Mouse (Mus musculus): ENCODE measurements around the gene Fam24b. TPM values are rescaled to one million over a fixed set of nuclear protein-coding genes. Genes with fewer than 3 reads are reported as not detected.

Gene Fam24b
- total RNA-seq (2021): not detected

DNA sequence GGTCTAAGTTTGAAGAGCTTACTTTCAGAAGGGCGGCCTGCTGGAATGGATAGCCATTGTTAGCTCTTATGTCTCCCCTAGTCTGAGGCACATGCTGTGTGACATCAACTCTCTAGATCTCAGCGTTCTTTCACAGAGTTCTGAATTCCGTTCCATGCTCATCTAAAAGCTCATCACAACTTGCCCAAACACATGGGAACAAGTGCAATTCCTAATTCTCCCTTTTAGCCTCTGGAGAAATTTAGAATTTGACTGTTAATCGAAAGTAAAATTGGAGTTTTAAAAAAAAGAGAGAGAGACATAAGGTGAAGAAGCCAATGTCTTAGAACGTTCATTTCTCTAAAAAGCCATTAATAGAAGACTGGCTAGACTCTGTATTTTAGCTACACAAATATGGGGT lies at the start of gene Fam24b:
TSS of gene Fam24b (minus strand) at position 101 of the 400 bp plus-strand sequence.
- DNase-seq (ENCODE audit: extremely low spot score in 1 of 2, low spot score in 1 of 2): no peak

DNA sequence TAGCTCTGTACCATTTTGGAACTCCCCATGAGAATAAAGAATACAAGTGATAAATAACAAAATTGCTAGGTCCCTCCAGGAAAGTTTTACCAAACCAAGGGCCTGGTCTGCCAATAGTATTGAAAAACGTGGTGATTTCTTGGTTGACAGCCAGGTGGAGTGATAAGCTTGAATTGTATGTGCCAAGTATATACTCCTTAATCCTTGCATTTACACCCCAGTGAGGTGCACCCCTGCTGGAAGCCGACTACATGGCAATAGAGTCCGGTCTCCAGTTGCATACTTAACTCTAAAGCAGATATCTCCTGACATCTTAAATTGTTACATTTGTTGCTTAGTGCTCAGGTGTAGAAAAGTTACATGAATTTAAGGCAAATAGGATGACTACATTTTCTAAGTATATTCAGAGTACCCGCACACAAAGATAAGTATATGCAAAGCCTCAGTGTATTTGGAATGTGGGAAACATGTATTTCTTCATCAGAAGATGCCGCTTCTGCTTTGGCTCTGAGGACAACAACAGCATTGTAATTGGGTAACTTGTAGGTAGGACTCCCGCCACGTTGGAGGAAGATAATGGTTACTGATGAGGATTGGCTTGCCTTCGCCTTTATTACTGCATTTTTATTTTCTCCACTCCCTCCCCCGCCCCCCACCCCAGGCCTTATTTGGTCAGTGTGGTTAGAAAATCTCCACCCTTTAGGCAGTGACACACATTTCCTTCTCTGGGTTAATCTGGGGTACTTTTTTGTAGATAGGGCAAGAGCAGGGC lies 42.8 kb upstream of the Fam24b start:
- DNase-seq (ENCODE audit: extremely low spot score in 1 of 2, low spot score in 1 of 2): no peak

DNA sequence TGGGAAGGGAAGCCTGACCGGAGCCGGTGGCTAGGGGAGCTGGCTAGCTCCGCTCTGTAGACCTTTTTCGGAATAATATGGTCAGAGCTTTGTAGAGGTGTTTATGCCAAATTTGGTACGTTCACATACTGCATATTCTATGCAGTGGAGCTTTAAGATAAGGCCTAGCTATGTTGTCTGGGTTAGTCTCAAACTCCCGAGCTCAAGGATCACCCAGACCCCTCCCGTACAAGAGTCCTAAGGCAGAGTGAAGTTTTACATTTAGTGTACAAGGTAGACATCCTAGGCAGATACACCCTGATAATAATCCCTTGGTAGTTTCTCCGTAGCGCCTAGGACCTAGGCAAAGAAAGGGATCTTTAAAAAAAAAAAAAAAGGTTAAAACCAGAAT lies 42.1 kb upstream of the Fam24b start:
- no peak for DNase-seq (ENCODE audit: extremely low spot score in 1 of 2, low spot score in 1 of 2)

DNA sequence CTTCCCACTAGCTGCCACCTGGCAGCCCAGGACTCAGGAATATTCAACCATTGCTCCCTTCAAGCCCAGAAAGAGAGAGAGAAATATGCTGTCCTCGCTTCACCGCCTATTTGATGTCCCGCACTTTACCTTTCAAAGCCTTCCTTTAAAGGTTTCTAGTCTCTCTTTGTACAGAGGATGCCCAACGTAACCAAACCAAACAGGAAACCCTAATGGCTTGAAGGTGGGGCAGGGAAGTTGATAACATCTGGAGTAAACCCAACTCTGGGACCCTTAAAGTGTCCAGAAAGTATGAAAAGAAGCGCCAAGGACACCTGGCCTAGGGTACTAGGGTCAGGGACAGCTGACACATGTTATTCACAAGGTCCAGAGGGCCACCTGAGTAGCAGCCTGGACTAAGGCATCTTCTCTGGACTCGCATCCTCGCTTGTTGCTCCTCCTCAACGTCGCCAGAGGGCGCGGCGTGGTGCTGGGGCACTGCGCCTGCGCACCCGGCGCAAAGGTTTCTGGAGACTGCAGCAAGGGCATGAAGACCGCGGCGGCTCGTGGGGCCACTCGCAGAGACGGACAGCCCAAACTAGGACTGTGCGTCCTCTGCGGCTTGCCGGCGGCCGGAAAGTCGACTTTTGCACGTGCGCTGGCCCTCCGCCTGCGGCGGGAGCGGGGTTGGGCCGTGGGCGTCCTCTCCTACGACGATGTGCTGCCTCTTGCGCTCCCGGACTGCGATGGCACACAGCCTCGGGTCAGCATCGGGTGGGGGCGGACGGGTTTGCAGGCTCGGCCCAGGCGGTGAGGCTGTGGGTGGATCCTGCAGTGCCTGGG lies 41.5 kb upstream of the Fam24b start, which contains the start of gene Pstk:
TSS of gene Pstk (plus strand) at position 494 of the 822 bp plus-strand sequence.
- peak; percentile 81 to 86 for DNase-seq (ENCODE audit: extremely low spot score in 1 of 2, low spot score in 1 of 2)

DNA sequence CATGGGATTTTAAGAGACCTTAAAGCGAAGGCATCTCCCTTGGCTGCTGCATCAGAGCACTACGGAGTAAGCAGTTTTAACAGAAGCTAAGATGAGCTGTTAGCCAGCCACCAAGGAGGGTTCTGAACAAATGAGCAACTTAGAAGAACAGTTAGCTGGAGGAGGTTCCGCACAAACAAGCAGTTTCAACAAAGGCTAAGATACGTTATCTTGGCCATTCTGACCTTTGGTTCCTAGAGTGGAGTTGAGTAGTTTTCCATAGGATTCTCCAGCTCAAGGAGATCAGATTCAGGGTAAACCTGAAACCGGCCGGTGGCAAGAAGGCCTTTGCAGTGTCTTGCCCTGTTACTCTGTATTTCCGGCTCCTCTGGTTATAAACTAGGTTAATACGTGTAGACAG lies 34.8 kb upstream of the Fam24b start:
- DNase-seq (ENCODE audit: extremely low spot score in 1 of 2, low spot score in 1 of 2): no peak

DNA sequence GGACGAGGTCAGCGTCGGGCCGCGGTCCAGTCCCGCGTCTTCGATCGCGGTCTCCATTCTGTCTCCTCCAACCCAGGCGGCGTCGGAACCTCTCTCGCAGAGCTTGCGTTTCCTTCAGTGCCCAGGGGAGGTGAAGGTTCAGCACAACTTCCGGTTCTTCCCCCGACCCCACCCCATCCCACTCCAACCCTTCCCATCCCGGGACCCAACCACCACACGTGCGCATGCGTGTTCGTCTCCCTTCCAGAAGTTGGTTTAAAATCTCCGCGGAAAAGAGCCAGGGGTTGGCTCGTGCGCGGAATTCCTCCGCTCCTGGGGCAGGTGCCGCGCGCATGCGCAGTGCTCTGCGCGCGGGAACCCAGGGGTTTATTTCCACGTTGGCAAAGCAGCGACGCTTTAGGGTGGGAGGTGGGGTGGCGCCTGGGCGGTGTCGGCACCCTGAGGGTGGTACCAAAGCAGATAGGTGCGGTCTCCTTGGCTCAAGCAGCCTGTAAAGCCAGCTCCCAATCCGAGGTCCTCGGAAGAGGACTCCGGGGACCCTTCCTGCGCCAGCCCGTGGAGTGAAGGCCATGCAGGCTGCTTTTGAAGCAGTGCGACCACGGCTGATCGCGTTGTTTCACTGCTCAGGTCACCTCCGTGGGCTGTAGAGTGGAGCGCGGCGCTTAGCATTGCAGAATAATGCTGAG lies 33.4 kb upstream of the Fam24b start, which contains the start of gene 2310057M21Rik:
TSS of gene 2310057M21Rik (minus strand) at position 145 of the 686 bp plus-strand sequence.
- peak; percentile 81 to 85 for DNase-seq (ENCODE audit: extremely low spot score in 1 of 2, low spot score in 1 of 2)

DNA sequence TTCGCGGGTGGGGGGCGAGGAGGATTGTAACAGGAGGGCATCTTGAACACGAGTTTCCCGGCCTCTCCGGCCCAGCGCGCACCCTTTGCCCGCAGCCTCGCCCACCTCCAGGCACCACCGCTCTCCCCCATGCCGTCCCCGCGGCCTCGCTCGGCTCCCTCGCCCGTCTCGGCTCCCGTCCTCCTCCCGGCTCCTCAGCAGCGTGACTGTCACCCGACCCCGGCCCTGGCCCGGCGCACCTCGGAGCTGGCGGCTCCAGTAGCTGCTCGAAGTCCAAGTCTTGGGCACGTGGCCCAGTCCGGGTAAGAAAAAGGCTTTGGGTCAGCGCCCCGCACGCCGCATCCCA lies 32.9 kb upstream of the Fam24b start:
- no peak for DNase-seq (ENCODE audit: extremely low spot score in 1 of 2, low spot score in 1 of 2)

DNA sequence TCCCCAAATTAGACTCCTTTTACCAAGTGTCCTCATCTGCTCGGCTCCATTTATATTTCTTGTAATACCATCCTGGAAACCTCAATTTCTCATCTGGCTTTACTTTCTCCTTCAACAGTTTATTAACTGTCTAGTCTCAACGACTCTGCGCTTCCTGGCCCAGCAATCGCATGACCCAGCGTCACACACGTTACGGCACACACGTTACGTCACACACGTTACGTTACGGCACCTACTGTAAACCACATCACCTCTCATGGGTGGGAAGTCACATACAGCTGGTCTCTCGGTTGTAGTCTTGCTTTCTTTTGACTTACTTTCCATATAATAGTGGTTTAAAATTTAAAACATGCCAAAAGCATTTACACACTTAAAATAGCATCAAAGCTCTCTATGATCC lies 26.8 kb upstream of the Fam24b start:
- DNase-seq (ENCODE audit: extremely low spot score in 1 of 2, low spot score in 1 of 2): no peak

DNA sequence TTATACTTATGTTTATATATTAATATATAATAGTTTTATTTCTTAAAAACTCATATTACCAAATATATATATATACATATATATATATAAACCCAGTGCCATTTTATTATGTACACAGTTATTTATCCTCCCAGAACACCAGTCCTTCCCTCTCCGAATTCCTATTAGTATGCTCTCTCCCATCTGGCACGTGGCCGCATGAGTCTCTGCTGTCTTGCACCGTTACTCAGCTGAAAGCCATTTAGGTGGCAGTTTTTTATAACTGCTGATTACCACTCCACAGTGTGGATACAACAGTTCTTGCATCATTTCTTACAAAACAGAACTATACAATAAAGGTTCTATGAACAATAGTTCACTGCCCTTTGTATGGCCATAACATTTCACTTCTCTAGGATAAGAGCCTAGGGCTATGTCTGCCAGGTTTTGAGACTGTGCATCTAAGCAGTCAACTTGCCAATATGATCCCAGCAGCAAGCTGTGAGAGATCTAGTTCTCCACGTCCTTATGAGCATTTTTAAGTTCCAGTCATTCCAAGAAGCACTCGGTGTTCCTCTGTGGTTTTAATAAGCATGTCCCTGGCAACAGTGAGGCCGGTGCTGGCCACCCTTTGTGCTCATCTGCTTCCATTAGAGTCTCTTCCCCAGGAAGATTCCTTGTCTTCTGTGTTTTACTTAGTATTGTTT lies 16.7 kb upstream of the Fam24b start:
- DNase-seq (ENCODE audit: extremely low spot score in 1 of 2, low spot score in 1 of 2): no peak

DNA sequence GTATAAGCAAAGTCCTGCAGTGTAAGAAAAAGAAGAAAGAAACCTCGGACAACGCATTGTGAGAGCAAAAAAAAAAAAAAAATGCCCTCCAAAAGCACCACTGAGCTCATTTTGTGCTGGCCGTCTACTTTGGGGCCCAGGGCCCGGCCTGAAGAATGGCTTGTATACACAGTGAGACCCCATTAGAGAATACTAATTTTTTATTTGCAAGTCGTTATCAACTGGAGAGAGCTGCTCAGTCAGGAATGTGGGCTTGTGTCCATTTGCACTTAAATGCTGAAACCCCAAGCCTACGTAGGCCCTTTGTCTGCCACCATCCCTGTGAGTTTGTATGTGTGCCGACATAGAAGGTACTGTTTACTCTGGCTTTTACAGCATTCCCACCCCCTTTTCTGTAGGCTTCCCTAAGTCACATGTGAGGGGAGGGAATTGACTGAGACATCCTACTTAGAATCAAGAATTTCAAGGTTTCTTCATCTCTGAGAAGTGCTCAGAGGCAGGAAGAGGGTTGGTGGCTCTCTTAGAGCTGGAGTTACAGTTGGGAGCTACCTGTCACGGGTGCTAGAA lies 8.3 kb upstream of the Fam24b start:
- DNase-seq (ENCODE audit: extremely low spot score in 1 of 2, low spot score in 1 of 2): no peak

DNA sequence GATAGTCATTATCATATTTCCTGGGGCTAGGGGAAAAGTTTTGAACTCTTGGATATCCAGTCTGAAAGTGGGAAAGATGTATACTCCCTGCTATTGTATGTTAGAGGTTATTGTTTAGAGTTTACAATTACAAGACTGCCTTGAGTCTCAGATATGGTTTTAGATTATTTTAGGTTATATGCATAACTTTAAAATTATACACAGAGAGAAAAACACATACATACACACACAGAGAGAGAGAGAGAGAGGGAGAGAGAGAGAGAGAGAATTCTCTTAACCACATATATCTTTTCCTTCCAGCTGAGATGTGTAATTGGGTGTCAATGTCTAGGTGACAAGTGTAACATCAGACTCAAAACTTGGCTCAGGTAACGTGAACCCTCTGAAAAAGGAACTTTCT lies 4.2 kb upstream of the Fam24b start, which contains the start of gene Fam24a:
TSS of gene Fam24a (plus strand) at position 301 of the 400 bp plus-strand sequence.
- DNase-seq (ENCODE audit: extremely low spot score in 1 of 2, low spot score in 1 of 2): no peak

DNA sequence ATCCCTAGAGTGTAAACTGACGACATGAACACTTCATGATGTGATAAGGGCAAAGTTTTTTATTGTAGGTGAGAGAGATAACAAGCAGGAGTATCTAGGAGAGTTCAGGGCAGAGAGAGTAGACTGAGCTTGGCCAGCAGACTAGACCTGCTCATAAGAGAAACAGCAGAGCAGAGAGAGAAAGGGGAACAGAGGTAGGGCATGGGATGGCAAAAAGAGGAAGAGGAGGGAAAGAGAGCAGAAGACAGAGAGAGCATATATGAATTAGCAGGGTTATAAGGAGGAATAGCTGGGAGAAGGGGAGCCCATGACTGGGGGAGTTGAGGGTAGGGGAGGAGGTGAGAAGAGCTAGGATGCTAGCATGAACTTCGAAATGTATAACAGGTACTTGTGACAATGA lies 2.4 kb upstream of the Fam24b start:
- no peak for DNase-seq (ENCODE audit: extremely low spot score in 1 of 2, low spot score in 1 of 2)

DNA sequence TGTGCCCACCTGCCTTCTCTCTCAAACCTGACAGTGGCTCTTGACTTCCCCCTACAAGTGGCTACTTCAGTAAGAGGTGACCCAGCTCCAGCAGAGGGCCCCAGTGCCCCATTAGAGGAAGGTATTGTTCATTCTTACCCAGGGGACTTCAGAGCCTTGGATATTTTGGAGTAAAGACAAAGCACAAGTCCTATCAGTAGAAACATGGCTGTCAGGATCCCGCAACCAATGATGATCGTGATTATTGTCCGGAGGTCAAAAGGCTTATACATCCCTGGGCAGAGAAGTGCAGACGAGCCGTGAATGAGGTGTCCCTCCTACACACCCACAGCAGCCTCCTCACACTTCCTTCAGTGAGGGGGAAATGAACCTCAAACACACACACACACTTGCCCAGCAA lies 2.3 kb downstream of the Fam24b start:
- no peak for DNase-seq (ENCODE audit: extremely low spot score in 1 of 2, low spot score in 1 of 2)

DNA sequence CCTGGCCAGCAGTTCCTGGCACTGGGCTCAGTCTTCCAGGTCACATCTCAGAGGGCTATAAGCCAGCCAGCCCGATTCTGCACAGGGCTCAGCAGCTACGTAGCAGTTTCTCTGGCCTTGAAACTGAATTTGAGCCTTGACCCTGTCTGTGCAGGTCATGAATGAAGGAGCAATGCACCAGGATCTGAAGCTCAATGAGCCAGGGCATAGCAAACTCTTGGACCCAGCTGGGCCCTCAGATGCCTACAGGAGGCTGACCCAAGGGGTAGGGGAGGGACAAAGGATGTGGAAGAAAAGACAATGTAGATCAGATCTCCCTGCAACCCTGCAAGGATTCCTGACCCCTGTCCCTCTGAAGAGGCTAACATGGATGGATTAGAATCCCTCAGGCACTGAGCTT lies 7.1 kb downstream of the Fam24b start, which contains the start of gene Cuzd1:
TSS of gene Cuzd1 (minus strand) at position 101 of the 400 bp plus-strand sequence.
- DNase-seq (ENCODE audit: extremely low spot score in 1 of 2, low spot score in 1 of 2): no peak

DNA sequence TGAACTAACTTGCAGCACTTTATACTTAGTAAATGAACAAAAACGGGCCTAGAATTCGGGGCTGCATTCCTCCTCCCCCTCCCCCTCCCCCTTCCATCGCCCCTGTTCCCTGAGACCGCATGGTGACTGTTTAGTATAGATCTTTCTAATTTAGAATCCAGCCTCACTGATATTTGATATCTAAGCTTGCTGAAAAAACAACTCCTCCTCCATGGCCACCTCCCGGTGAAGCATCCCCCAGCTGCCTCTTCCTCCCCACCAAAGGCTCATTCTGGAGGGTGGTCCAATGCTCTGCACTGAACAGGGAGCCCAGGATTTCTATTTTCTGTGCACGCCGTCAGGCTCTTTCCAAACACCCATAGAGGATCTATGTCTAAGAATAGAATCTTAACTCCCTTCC lies 11.0 kb downstream of the Fam24b start:
- no peak for DNase-seq (ENCODE audit: extremely low spot score in 1 of 2, low spot score in 1 of 2)

DNA sequence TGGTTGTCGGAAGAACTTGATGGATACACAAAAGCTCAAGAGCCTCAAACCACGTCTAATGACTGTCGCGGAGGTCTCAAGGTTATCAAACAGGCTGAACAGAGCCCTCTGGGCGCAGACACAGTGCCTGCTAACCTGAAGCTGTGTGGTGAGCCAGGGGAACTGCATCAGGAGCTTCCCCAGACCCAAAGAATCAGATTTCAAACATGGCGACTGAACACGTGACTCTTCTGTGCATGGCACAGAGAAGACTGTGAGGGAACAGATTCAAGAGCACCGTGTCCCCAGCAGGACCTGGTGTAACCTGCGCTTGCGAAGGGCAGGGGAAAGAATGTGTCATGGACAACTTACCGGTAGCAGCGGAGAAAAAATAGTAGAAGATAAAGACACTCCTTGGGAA lies 11.7 kb downstream of the Fam24b start:
- DNase-seq (ENCODE audit: extremely low spot score in 1 of 2, low spot score in 1 of 2): no peak

DNA sequence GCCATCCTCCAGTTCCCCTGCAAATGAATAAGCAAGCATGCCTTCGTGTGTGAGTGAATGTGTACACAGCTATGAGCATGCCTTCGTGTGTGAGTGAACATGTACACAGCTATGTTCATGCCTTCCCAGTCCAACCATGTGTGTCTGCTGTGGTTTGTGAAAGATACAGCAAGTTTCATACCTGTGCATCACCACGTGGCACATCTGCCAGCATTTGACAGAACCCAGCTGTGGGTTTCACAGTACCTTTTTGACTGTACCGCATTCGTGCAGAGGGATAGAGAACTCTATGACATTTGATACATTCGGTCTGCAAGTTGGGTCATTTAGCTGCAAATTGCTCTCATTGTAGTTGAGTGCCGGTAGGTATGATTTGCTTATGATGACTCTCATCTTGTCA lies 14.8 kb downstream of the Fam24b start:
- no peak for DNase-seq (ENCODE audit: extremely low spot score in 1 of 2, low spot score in 1 of 2)

DNA sequence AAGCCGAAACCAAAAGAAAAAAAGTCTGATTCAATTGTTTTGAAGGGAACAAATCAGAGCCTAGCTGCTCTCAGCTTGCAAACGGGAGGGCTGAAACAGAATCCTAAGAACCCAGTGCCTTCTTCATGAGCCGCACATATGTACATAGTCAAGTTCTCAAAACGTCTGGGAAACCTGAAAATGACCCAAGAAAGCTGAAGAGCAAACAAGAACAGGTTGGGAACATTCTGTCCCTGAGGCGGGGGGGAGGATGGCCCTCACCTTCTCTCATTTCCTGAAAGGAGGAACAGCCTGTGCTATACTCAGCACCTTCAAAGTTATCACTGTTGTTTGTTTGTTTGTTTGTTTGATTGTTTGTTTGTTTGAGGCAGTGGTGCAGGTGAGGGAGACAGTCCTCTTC lies 22.6 kb downstream of the Fam24b start:
- no peak for DNase-seq (ENCODE audit: extremely low spot score in 1 of 2, low spot score in 1 of 2)

DNA sequence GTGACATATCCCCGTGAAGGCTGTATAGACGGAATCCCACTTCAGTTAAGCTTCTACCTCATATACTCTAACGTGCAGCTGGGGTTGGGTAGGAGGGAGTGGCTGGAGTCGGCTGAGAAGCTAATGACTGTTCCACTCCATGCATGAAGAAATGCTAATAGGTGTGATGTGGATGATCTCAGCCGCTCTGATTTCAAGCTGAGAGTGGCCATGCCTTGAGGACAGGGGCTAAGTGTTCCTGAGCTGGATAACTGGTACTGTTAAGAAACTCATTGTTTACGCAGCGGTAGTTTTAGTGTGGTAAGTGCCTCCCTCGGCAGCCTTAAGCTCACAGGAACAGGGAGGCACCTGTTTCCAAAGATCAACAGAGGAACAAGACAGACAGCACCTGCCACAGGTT lies 26.0 kb downstream of the Fam24b start:
- no peak for DNase-seq (ENCODE audit: extremely low spot score in 1 of 2, low spot score in 1 of 2)

DNA sequence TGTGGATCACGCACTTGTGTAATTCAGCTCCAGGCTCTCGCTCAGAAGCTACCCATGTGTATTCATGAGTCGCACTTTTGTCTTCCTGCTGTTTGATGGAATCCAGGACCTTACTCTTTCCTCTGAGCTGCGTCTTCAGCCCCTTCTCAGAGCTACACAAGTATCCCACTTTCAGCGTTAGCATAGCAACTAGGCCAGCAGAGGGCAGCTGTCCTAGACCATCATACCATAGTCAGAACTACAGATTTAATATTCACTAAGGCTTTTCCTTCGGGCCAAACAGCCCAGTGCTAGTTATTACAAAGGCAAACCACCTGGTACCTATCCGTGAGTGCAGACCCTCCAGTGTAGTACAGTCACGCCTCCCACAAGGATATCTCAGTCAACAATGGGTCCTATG lies 32.2 kb downstream of the Fam24b start:
- DNase-seq (ENCODE audit: extremely low spot score in 1 of 2, low spot score in 1 of 2): no peak
